Mouse (Mus musculus): ENCODE data around the gene Vtn. TPM values are rescaled to one million over a fixed set of nuclear protein-coding genes. Genes with fewer than 3 reads are reported as not detected.

The Vtn gene
- total RNA-seq, 2 experiments from 2014 or later: 65.7 to 71.5 TPM

- peak; percentile 43 to 61 for DNase-seq (ENCODE audit: low spot score in 2 of 2)
Measured at GRCm38 (mm10) chr11:78497071-78497541, 1.8 kb upstream of the Vtn start.

DNA sequence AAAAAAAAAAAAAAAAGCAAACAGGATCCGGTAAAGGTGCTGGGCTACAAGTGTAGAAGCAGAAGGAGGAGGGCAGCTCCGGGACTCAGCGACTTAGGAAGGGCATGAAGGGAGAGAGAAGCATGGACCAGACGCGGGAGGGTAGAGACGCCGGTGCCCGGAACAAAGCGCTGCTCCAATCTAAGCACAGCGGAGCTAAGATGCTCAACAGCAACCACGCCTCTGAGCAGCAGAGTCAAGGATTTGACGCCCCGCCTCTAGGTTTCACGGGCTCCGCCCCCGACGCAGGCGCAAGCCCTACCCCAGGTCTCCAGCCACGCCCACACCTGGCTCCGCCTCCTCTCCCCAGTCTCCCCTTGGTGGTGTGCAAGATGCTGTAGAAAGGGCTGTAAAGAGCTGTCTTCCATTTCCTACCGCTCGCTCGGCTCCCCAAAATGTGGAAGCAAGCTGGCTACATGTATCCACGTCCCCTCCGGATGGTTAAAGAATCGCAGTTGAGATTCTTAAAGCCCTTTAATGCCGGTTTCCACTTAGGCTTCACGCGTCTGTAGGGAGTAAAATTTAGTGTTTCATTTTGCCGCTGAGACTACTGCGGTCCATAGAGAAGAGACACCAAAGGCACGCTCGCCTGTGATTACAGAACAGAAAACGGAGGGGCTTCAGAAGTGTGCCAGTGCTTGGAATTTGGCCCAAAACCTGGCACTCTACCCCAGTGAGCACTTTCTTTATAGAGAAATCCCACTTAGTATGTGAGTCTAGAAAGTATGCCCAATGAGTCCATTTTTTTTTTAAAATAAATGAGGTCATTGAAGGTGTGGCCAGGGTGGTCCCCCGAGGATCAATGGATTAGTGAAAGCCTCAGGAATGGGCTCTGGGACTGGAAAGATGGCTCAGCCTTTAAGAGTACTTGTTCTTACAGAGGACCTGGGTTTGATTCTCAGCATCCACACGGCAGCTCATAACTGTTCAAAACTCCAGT lies 1.1 kb upstream of the Vtn start, which contains the start of gene Sarm1:
Gene Sarm1, minus strand, starts transcription at position 211 of the 979 bp plus-strand sequence.
- peak; percentile 93 to 96 for DNase-seq (ENCODE audit: low spot score in 2 of 2)

GRCm38 (mm10) chr11:78499543-78499942 lies 652 bp downstream of the Vtn start:
- no peak for DNase-seq (ENCODE audit: low spot score in 2 of 2)

DNA sequence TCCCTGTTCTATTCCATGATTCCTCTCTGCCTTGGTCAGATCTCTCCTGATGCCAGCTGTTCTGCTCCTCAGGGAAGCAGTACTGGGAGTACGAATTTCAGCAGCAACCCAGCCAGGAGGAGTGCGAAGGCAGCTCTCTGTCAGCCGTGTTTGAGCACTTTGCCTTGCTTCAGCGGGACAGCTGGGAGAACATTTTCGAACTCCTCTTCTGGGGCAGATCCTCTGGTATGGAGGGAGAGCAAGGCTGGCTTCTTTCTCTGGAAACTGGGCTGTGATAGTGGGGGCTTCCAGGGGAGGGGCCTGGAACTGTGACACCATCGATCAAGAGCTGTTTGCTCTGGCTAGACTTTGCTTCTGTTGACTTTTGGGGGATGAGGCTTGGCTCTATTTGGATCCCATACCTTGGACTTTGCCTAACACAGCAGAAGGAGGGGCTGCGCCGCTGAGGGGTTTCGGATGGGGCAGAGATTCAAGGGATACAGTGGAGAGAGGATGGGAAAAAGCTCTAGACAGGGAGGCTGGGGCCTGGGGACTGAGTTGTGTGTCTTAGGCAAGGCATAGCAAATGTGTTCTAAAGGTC lies 1.8 kb downstream of the Vtn start:
- no peak for DNase-seq (ENCODE audit: low spot score in 2 of 2)

DNA sequence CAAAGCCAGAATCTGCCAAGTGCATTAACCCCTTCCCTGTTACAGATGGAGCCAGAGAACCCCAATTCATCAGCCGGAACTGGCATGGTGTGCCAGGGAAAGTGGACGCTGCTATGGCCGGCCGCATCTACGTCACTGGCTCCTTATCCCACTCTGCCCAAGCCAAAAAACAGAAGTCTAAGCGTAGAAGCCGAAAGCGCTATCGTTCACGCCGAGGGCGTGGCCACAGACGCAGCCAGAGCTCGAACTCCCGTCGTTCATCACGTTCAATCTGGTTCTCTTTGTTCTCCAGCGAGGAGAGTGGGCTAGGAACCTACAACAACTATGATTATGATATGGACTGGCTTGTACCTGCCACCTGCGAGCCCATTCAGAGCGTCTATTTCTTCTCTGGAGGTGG lies 2.6 kb downstream of the Vtn start:
- DNase-seq (ENCODE audit: low spot score in 2 of 2): no peak

GRCm38 (mm10) chr11:78502909-78503650 lies 4.2 kb downstream of the Vtn start, which contains the start of gene Sebox:
Sebox (plus strand) TSS chr11:78503447.
- DNase-seq (ENCODE audit: low spot score in 2 of 2): peak; percentile 42 to 76

DNA sequence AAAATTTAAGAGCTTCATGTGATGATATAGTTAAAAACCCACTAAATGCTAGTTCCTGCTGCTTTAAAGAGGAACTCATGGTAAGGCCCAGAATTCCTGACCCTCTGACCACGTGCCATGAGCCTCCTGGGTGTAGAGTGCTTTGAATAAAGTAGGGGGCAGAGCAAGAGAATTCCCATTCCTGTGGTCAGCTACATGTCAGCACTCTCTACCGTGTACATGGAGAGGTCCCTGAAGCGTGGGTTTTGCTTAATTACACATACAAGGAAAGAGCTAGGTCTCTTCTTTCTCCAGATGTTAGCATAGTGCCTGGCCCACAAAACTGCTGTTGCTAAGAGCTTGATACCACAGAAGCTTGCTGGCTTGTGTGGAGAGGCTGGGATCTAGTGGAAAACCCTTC lies 6.5 kb downstream of the Vtn start:
- no peak for DNase-seq (ENCODE audit: low spot score in 2 of 2)

GRCm38 (mm10) chr11:78509148-78509547 lies 10.3 kb downstream of the Vtn start:
- no peak for DNase-seq (ENCODE audit: low spot score in 2 of 2)

DNA sequence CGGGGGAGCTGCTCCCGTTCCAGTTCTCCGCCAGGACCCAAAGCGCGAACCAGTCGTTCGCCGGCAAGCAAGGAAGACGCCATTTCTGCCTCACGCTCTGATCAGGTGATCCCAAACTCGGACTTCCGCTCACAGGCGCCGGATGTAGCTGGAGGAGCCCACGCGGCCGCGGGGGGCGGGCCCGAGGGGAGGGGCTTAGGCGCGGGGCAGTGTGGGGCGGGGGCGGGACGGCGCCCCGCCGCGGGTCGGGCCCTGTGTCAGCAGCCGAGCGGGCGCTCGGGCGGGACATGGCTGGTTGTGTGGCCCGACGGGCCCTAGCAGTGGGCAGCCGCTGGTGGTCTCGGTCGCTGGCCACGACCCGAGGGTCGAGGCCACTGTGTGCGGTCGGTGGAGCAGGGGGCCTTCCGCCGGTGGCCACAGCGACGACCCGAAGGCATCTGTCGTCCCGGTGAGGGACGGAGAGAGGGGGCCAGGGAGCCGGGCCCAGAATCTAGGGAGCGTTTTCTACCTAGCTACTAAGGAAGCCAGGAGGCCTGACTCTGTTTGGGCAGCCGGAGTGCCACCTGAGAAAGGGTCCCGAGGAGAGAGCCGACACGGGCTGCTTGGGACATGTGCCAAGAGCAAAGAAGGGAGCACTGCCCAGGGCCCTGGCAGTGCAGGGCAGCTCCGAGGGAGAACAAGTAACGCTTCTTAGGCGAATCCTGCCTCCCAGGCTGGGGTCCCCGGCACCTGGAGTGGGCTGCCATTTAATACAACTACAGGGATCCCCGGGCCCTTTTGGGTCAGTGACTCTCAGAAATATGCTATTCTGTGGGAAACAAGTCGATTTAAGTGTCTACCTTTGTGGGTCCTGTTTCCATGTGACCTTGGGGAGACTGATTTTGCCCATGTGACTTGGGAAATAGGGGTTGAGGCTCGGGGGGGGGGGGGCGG lies 13.4 kb downstream of the Vtn start, which contains the start of the genes Tmem199 and Poldip2:
Gene Tmem199, minus strand, starts transcription at position 148 of the 933 bp plus-strand sequence.
Gene Poldip2, plus strand, starts transcription at position 169 of the 933 bp plus-strand sequence.
- peak; percentile 82 to 93 for DNase-seq (ENCODE audit: low spot score in 2 of 2)

- no peak for DNase-seq (ENCODE audit: low spot score in 2 of 2)
Measured at GRCm38 (mm10) chr11:78513106-78513790, 14.4 kb downstream of the Vtn start.

DNA sequence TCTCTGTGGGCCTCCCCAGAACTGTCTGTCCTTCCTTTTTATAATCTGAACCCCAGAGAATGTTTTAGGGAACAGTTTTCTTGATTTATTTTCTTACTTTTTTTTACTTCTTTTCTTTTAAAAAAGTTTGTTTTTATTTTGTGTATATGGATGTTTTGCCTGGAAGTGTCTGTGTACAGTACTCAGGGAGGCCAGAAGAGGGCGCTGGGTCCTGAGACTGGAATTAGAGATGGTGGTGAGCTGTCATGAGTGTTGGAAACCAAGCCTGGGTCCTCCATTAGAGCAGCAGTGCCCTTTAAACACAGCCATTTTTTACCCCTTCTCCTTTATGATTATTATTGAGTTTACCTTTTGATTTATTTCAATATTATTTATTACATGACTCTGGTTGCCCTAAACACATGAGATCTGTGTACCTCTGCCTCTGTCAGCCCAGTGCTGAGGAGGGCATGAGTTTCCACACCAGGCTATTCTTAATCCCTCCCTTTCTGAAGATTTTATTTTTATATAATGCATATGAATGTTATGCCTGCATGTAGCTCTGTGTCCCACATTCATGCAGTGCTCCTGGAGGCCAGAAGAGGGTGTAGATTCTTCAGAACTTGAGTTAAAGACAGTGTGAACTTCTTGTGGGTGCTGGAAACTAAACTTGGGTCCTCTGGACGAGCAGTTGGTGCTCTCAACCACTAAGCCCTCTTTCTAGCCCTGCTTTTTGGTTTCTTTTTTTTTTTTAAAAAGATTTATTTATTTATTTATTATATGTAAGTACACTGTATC lies 16.8 kb downstream of the Vtn start:
- DNase-seq (ENCODE audit: low spot score in 2 of 2): no peak

DNA sequence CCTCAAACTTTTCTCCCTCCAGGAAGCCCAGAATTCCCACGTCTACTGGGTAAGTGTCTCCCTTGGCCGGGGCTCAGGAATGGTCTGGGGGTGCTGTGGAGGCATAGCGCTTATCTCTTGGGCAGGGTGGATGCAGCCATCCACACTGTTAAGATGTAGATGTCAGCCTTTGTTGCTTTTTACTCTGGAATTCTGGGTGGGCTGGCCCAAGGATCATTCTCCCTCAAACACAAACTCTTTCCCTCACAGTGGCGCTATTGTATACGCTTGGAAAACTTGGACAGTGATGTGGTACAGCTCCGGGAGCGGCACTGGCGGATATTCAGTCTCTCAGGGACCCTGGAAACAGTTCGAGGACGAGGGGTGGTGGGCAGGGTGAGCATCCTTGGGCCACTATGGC lies 20.0 kb downstream of the Vtn start:
- DNase-seq (ENCODE audit: low spot score in 2 of 2): no peak

DNA sequence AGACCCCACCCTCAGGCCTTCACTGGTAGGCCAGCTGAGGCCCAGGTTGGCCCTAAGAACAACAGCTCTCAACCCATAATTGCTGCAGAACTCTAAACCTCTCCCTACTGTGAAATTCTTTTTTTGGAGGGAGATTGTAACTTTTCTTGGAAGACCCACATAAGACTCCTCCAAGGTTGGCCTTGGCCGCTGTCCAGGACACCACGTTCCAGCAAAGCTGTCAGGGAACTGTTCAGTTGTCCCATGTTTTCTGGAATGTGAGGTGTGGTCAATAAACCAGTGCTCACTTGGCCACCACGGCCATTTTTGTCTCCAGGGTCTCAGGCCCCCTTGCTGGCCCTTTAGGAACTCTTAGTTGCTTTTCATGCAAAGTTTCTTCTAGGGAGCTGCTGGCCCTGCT lies 23.0 kb downstream of the Vtn start:
- no peak for DNase-seq (ENCODE audit: low spot score in 2 of 2)

DNA sequence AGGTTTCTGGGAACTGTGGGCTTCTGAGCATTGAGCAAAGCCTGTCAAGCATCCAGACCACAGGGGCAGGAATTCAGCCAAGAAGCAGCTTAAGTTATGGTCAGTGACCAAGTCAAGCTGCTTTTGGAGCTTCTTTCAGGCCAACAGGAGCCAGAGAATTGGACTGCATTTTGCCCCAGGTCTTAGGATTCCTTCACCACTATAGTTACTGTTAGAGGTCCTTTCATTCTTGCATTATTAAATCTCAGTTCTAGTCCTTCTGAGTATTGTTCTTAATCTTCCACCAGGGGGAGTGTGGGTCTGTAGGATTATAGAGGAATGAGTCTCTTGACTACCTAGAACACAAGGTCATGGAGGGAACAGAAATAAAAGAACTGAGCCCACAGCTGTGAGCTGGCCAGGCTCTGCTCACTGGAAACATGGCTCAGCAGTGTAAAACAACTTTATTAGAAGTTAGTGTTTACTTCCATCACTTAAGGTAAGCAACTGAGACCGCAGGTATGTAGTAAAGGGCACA lies 23.6 kb downstream of the Vtn start:
- DNase-seq (ENCODE audit: low spot score in 2 of 2): no peak

DNA sequence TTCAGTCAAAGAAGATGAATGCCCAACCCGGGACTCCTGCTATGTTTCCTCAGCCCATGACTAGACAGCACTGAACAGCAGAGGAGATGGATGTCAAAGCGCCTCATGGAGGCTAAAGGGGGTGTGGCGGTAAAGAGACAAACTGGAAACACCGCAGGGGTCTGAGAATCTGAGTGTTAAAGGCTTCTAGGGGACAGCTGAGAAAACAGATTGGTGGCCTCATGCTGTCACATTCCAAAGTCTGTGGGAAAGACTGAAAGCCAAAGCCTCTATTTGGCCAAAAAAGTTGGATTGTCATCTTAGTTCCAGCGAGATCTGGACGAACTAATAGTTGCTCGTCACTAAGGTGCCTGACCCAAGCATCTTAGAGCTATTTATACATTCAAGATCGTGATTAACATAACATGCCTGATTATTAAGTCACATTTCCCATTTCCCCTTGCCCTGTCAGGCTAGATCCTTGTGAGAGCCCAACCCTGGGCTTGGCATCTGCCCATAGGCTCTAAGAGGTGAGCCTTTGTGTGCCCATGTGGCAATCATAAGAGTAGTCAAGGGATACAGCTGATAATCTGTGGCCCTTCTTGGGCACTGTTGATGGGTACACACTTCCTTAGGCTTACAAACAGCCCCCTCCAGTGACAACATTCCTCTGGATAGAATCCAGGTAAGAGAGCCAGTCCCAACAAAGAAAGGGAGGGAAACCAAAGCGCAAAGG lies 24.5 kb downstream of the Vtn start:
- no peak for DNase-seq (ENCODE audit: low spot score in 2 of 2)

DNA sequence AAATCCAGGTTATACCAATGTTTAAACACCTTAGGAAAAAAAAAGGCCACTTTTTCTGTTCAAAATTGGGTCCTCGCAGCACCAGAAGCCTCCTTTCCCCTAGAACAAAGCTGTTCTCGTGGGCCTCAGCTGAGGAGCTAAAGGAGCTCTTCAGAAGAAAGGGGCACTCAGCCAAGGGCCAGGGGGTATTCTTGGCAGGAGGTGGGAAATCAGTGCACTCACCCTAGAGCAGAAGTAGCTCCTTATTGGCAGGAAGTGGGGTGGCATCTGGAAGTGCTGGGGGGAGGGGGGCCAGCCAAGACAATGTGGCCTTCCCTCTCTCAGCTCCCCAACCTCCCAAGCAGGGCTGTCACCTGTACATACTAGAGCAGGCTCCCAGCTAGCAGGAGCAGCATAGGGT lies 25.9 kb downstream of the Vtn start:
- no peak for DNase-seq (ENCODE audit: low spot score in 2 of 2)

- no peak for DNase-seq (ENCODE audit: low spot score in 2 of 2)
Measured at GRCm38 (mm10) chr11:78528714-78529113, 29.8 kb downstream of the Vtn start.

- no peak for DNase-seq (ENCODE audit: low spot score in 2 of 2)
Measured at GRCm38 (mm10) chr11:78530001-78530400, 31.1 kb downstream of the Vtn start.

Measured in layer of hippocampus, postnatal 14 days (tissue).